Mouse (Mus musculus): ENCODE results near the gene Actn2. TPM values are rescaled to one million over a fixed set of nuclear protein-coding genes. Genes with fewer than 3 reads are reported as not detected.

Actn2 gene
- total RNA-seq (2014; rRNA removed), result 5.7 and 8.6 TPM in 2 replicates
- 3.7 and 4.0 TPM in 2 replicates for polyA plus RNA-seq (2015; fragmentation: Nextera tagmentation; extraction: Ambion mirVana)

DNA sequence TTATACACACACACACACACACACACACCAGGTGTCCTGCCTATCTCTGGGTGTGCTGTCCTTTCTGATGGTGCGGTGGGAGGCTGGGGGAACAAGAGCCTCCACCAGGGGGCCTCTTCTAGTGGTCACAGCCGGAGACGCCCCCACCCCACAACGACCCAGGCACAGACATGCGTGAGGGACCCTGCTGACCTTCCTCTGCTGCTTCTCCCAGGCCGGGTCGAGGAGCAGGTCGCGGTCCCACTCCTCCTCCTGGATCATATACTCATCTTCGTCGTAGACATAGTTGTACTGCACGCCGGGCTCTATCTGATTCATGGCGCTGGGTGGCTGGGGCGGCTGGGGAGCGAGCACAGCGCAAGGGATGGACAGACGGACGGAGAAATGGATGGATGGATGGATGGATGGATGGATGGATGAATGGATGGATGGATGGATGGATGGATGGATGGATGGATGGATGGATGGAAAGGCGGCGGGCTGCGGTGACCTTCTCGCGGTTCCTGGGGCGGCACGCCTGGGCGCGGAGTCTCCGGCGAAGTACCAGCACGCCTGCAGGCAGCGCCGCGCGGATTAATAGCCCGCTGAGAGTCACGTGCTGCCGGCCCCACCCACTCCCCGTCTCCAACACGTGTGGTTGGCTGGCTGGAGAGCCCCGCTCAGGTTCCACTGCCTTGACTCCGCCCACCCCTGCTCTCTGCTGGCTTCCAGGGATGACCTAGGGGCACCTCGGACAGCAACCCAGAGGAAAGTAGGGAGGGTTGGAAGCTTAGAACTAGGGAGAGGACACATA lies at the start of gene Actn2:
TSS of gene Actn2 (minus strand) at position 578 of the 793 bp plus-strand sequence.
- under 1% methylated on average over 41 of the region's 43 CpGs for WGBS
- Histone ChIP-seq H3K27me3 (ENCODE audit: insufficient read depth, low read length) (no peaks in the 10 kb centered on the region), H3K36me3 (ENCODE audit: insufficient read depth, low read length) (no peaks in the 10 kb centered on the region), H3K4me2 (ENCODE audit: low read depth, low read length, poor library complexity, severe bottlenecking) (peak within 1 kb of the TSS; percentile 84), H3K9ac (replicated peaks; ENCODE audit: low read length, poor library complexity, severe bottlenecking) (peak within 1 kb of the TSS; percentile 58), H3K27ac (ENCODE audit: low read depth, low read length) (no peak within 1 kb of the TSS), H3K9me3 (ENCODE audit: low read length) (no peaks in the 10 kb centered on the region), H3K4me3 (ENCODE audit: low read depth, low read length) (peak within 1 kb of the TSS; percentile 42), H3K4me1 (ENCODE audit: insufficient read depth, low read length) (no peaks in the 10 kb centered on the region)
- peak; percentile 54 for TF ChIP-seq CTCF (IDR thresholded peaks at IDR 0.05)
- DNase-seq (ENCODE audit: low spot score) (peak; percentile 82), ATAC-seq (ENCODE audit: low FRiP score) (peak; percentile 98)

DNA sequence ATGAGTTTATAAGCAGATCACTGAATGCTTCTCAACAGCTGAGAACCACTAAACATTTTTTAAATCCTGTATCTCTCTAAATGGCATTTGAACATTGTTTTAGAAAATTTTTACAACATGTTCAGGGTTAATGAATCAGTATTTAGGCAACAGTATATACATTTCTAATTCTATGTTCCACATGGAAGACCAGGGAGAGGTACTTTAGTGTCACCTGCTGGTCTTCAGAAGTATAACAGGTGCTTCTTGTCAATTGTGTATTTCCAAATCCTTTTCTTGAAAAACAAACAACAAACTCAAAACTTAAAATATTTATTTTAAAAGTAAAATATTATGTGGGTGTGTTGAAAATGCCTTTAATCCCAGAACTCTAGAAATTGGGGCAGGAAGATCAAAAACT lies 45.7 kb upstream of the Actn2 start:
- DNase-seq (ENCODE audit: low spot score), result peak; percentile 80

DNA sequence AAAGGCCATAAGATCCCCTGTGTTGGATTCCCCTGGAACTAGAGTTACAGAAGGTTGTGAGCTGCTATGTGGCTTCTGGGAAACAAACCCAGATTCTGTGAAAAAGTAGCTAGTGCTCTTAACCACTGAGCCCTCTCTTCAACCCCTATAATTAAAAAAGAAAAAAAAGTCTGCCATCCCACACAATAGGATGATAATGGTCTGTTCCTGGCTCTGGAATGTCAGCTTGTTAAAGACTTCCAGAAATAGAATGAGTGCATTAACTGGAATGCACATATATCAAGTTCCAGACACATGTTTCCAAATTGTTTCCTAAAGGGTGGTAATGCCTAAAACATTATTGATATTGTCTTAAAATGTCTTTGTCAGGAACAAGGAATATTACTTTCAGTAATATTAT lies 44.2 kb upstream of the Actn2 start:
- Histone ChIP-seq H3K27me3 (ENCODE audit: insufficient read depth, low read length) (no peaks in the 10 kb centered on the region), H3K36me3 (ENCODE audit: insufficient read depth, low read length) (no peaks in the 10 kb centered on the region), H3K4me2 (ENCODE audit: low read depth, low read length, poor library complexity, severe bottlenecking) (no peak overlapping the region), H3K4me1 (ENCODE audit: insufficient read depth, low read length) (no peaks in the 10 kb centered on the region), H3K9me3 (ENCODE audit: low read length) (no peaks in the 10 kb centered on the region), H3K27ac (ENCODE audit: low read depth, low read length) (no peak overlapping the region), H3K4me3 (ENCODE audit: low read depth, low read length) (no peak overlapping the region), H3K9ac (replicated peaks; ENCODE audit: low read length, poor library complexity, severe bottlenecking) (no peak overlapping the region)
- TF ChIP-seq CTCF (IDR thresholded peaks at IDR 0.05), result no peak
- no peak for DNase-seq (ENCODE audit: low spot score)
- no peak for ATAC-seq (ENCODE audit: low FRiP score)

More for the DNA sequence above, 45.7 kb upstream of the Actn2 start:
- Histone ChIP-seq H3K36me3 (ENCODE audit: insufficient read depth, low read length) (no peaks in the 10 kb centered on the region), H3K4me1 (ENCODE audit: insufficient read depth, low read length) (no peaks in the 10 kb centered on the region), H3K4me3 (ENCODE audit: low read depth, low read length) (no peak overlapping the region), H3K4me2 (ENCODE audit: low read depth, low read length, poor library complexity, severe bottlenecking) (no peak overlapping the region), H3K27me3 (ENCODE audit: insufficient read depth, low read length) (no peaks in the 10 kb centered on the region), H3K9ac (replicated peaks; ENCODE audit: low read length, poor library complexity, severe bottlenecking) (no peak overlapping the region), H3K27ac (ENCODE audit: low read depth, low read length) (no peak overlapping the region), H3K9me3 (ENCODE audit: low read length) (no peaks in the 10 kb centered on the region)
- TF ChIP-seq CTCF (IDR thresholded peaks at IDR 0.05), result peak; percentile 91
- ATAC-seq (ENCODE audit: low FRiP score), result no peak

DNA sequence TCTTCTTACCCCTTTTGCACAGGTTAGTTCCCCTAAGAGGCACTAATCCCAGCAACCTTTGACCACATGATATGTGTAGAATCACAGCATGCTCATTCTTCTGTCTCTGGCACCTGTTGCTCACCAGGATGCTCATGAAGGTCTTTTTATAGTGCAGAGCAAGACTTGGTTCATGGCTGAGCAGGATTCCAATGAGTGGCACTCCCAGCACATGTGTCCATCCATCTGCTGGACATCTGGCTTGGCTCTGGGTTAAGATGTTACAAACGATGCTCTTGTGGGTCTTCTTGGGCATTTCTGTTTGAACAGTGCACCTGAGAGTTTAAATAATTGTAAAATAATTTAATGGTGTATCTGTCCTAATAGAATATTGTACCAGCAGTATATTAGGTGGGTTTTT lies 36.2 kb upstream of the Actn2 start:
- no peak for DNase-seq (ENCODE audit: low spot score)
- no peaks in the 10 kb centered on the region for H3K27me3 ChIP-seq (ENCODE audit: insufficient read depth, low read length)
- no peaks in the 10 kb centered on the region for H3K4me1 ChIP-seq (ENCODE audit: insufficient read depth, low read length)
- H3K4me3 ChIP-seq (ENCODE audit: low read depth, low read length), result no peak overlapping the region
- 72% methylated on average over 1 of the region's 1 CpGs for WGBS
- H3K27ac ChIP-seq (ENCODE audit: low read depth, low read length), result no peak overlapping the region
- ATAC-seq (ENCODE audit: low FRiP score), result no peak
- no peak overlapping the region for H3K9ac ChIP-seq (replicated peaks; ENCODE audit: low read length, poor library complexity, severe bottlenecking)
- no peak overlapping the region for H3K4me2 ChIP-seq (ENCODE audit: low read depth, low read length, poor library complexity, severe bottlenecking)
- no peak for TF ChIP-seq CTCF (IDR thresholded peaks at IDR 0.05)
- no peaks in the 10 kb centered on the region for H3K36me3 ChIP-seq (ENCODE audit: insufficient read depth, low read length)
- no peaks in the 10 kb centered on the region for H3K9me3 ChIP-seq (ENCODE audit: low read length)

DNA sequence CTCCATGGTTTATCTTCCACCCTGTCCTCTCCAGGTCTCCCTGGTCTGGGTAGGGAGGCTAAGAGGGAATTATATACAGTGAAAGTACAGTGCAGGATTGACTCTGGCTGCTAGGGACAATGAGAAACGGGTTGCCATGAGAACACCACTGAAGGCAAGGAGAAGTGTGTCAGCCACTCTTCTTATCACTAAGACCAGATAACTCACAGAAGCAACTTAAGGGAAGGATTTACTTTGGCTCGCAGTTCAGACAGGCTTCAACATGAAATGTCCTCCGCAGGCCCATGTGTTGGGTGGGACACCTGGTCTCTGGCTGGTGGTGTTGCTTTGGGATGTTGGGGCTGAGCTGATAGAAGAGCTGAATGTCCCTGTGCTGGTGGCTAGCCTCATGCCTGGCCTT lies 32.2 kb upstream of the Actn2 start:
- 85% methylated on average over 3 of the region's 3 CpGs for WGBS
- no peak for DNase-seq (ENCODE audit: low spot score)

DNA sequence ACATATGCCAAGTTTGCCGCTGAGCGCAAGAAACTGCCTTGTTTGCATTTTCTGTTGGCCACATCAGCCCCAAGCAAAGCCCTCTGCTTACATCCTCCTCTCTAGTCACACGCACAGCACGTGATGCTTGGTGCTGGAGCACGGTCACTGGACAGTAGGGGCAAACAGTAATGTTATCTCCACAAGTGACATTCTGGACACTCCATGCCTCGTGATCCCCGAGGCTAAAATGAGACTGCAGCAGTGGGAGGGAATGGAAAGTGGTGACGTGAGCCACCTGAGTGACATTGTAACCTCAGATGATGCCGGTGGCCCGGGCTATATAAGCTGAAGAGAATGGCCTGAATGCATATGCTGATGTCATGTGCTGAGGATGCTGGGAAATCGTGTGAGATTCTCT lies 29.4 kb upstream of the Actn2 start:
- ATAC-seq (ENCODE audit: low FRiP score), result no peak
- H3K4me1 ChIP-seq (ENCODE audit: insufficient read depth, low read length), result no peaks in the 10 kb centered on the region
- H3K9ac ChIP-seq (replicated peaks; ENCODE audit: low read length, poor library complexity, severe bottlenecking), result no peak overlapping the region
- no peak overlapping the region for H3K27ac ChIP-seq (ENCODE audit: low read depth, low read length)
- no peaks in the 10 kb centered on the region for H3K36me3 ChIP-seq (ENCODE audit: insufficient read depth, low read length)
- 90% methylated on average over 11 of the region's 11 CpGs for WGBS
- no peak for TF ChIP-seq CTCF (IDR thresholded peaks at IDR 0.05)
- H3K4me2 ChIP-seq (ENCODE audit: low read depth, low read length, poor library complexity, severe bottlenecking), result no peak overlapping the region
- H3K27me3 ChIP-seq (ENCODE audit: insufficient read depth, low read length), result no peaks in the 10 kb centered on the region
- no peak overlapping the region for H3K4me3 ChIP-seq (ENCODE audit: low read depth, low read length)
- DNase-seq (ENCODE audit: low spot score), result no peak
- H3K9me3 ChIP-seq (ENCODE audit: low read length), result no peaks in the 10 kb centered on the region

More for the DNA sequence above, 32.2 kb upstream of the Actn2 start:
- TF ChIP-seq CTCF (IDR thresholded peaks at IDR 0.05), result no peak
- Histone ChIP-seq H3K36me3 (ENCODE audit: insufficient read depth, low read length) (no peaks in the 10 kb centered on the region), H3K27me3 (ENCODE audit: insufficient read depth, low read length) (no peaks in the 10 kb centered on the region), H3K4me1 (ENCODE audit: insufficient read depth, low read length) (no peaks in the 10 kb centered on the region), H3K4me3 (ENCODE audit: low read depth, low read length) (no peak overlapping the region), H3K27ac (ENCODE audit: low read depth, low read length) (no peak overlapping the region), H3K9ac (replicated peaks; ENCODE audit: low read length, poor library complexity, severe bottlenecking) (no peak overlapping the region), H3K9me3 (ENCODE audit: low read length) (no peaks in the 10 kb centered on the region), H3K4me2 (ENCODE audit: low read depth, low read length, poor library complexity, severe bottlenecking) (no peak overlapping the region)
- no peak for ATAC-seq (ENCODE audit: low FRiP score)
